Mouse (Mus musculus) gastrocnemius, postnatal 25 days (tissue): ENCODE measurements at regions not wholly inside any gene's neighbourhood (a gene's known extent, or its start where the extent isn't known, plus 50 kb on each side); places are given as distances from the start of the nearest gene placed in this dataset.

Source experiments
- DNase-seq: peaks from one replicate; pipeline ENCODE4 v3.0.0; 2022

GRCm38 (mm10) chr19:14777198-14777597 lies 179.3 kb upstream of the Tle4 start:
- no peak for DNase-seq

- DNase-seq: no peak
These were observed 178.9 kb upstream of the Tle4 start for GRCm38 (mm10) chr19:14776791-14777190.

GRCm38 (mm10) chr19:14772794-14773193 lies 174.9 kb upstream of the Tle4 start:
- no peak for DNase-seq

- no peak for DNase-seq
These were observed 154.8 kb upstream of the Tle4 start for GRCm38 (mm10) chr19:14752646-14753045.

DNA sequence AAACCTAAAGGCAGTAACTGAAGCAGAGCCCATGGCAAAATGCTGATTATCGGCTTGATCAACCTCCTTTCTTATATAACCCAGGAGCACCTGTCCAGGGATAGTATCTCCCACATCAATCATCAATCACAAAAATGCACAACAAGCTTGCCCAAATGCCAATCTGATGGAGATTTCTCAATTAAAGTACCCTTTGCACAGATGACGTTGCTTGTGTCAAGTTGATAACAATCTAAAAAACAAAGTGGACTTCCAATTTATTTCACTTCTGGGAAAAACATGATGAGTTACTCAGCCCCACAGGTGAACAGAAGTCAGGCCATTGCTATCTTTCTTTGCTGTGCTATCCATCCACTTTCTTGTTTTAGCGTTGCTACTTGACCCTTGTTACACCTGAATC lies 144.5 kb upstream of the Tle4 start:
- DNase-seq: no peak

DNA sequence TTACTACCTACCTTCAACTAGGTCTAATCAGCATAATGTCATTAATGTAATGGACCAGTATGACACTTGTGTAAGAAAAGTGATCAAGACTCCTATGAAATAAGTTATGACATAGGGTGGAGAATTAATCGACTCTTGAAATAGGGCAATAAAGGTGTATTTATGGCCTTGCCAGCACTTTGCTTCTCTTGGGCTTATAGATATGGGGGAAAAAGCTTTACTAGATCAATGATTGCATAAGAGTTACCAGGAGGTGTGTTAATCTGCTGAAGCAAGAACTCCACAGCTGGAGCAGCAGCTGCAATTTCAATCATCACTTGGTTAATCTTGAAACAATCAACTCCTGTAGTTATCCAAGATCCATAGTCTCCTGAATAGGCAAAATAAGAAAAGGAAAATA lies 143.1 kb upstream of the Tle4 start:
- DNase-seq: no peak

GRCm38 (mm10) chr19:14740139-14740538 lies 142.3 kb upstream of the Tle4 start:
- DNase-seq: no peak

GRCm38 (mm10) chr19:14736514-14736913 lies 138.7 kb upstream of the Tle4 start:
- DNase-seq: no peak

- no peak for DNase-seq
These were observed 127.5 kb upstream of the Tle4 start for GRCm38 (mm10) chr19:14725329-14725728.

- no peak for DNase-seq
These were observed 126.8 kb upstream of the Tle4 start for GRCm38 (mm10) chr19:14724637-14725036.

DNA sequence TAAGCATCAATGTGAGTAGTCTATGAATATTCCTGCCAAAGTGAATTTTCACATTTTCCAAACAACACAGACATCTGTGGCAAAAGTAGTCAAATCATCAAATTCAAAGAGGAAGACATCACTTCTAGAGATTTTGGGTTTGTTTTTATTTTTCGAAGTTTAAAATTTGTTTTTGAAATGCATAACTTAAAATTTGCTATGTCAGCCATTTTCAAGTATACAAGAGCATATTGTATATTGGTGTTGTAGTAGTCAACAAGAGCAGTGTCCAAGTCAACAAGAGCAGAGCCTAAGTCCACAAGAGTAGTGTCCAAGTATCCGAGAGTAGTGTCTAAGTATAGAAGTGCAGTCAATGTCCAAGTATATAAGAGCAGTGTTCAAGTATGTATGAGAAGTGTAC lies 107.9 kb upstream of the Tle4 start:
- no peak for DNase-seq

GRCm38 (mm10) chr19:14701116-14701515 lies 103.3 kb upstream of the Tle4 start:
- no peak for DNase-seq

- no peak for DNase-seq
These were observed 97.5 kb upstream of the Tle4 start for GRCm38 (mm10) chr19:14695369-14695768.

GRCm38 (mm10) chr19:14692183-14692582 lies 94.3 kb upstream of the Tle4 start:
- no peak for DNase-seq

DNA sequence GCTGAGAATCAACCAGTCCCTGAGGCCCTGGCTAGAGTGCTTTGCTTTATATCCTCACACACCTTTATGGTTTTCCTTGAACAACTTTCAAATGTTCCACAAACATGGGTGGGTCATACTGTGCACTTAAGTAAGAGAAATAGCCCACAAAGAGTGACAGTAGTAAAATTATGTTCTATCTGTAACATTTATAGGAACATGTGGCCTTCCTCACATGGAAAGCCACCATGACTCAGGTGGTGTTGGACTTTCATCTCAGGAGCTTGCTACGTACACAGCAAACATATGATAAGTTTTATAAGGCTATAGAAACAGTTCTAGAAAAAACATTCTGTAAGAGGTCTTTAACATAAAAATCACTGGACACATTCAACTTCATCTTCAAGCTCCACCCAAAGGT lies 87.8 kb upstream of the Tle4 start:
- DNase-seq: no peak

GRCm38 (mm10) chr19:14684669-14685068 lies 86.8 kb upstream of the Tle4 start:
- DNase-seq: no peak

GRCm38 (mm10) chr19:14681306-14681705 lies 83.5 kb upstream of the Tle4 start:
- DNase-seq: no peak

- no peak for DNase-seq
These were observed 81.9 kb upstream of the Tle4 start for GRCm38 (mm10) chr19:14679776-14680175.

- DNase-seq: no peak
These were observed 80.7 kb upstream of the Tle4 start for GRCm38 (mm10) chr19:14678584-14678983.

- no peak for DNase-seq
These were observed 79.1 kb upstream of the Tle4 start for GRCm38 (mm10) chr19:14676929-14677328.

- DNase-seq: no peak
These were observed 72.9 kb upstream of the Tle4 start for GRCm38 (mm10) chr19:14670821-14671104.

DNA sequence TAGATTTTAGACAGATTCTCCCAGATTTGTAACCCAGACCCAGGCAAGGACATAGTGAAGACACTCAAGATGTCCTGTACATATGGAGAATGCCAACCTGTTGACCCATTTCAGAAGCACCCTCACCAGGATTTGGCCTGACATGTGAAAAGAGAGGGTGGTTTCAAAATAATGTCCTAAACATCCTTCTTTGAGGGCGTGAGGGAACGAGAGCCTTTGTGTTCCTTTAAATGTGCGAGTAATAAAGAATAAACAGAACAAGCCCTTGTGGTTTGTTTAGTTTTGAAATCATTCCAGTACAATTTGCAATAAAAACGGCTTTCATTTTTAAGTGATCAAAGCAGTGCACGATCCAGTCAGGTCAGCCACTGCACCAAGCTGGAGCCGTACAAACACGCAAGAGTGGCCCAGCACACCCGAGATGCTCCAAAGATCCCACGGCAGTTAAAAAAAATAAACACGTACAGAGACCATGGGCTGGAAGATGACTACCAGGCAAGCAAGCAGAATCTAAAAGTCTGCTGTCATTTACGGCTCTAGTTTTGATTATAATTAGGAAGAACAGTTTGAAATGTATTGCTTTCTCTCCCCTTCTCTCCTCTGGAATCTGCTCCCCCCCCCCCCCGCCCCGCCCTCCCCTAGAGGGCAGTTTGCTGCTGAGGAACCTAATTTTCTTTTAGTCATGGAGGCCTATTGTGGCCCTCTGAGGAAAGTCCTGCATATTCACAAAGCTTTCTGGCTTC lies 72.4 kb upstream of the Tle4 start:
- DNase-seq: no peak

DNA sequence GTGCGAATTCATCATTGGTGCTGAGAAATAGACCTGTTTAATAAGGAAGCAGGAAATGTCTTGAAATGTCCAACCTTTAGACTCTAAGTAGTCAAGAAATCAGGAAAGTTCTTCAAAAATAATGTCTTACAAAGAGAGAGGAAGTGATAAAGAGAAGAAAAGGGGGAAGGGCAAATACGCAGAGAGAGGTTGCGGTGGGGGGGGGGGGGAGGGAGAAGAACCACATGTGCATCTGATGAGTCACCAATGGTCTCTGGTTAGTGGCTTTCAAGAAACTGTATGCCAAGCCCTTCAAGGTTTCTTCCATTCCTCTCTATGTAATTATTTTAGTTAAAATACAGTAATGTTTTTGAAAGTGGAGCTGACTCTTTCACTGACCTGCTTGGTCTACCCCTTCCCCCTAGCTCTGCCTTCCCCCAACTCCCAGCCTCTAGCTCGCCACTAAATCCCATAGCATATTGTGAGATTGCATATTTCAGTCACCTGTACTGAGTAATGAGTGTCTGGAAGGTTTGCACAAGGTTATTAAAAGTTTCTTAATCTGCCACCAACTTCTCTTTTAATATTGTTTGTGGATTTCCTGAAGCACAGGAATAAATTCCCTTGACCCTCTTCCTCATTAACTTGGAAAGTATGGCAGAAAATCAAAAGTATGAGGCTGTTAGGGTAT lies 70.8 kb upstream of the Tle4 start:
- no peak for DNase-seq

GRCm38 (mm10) chr19:14664682-14665417 lies 67.0 kb upstream of the Tle4 start:
- DNase-seq: no peak
